Mouse (Mus musculus) midbrain, embryonic 14.5 days (tissue): ENCODE measurements around the gene Ldlrad1. TPM values are rescaled to one million over a fixed set of nuclear protein-coding genes. Genes with fewer than 3 reads are reported as not detected.

Experiments
- ATAC-seq: fragments of 200-750 bp; cut with Nextera tagmentation; 2 replicates; pipeline ENCODE4 v1.8.0; 2017; ENCODE audit warnings: moderate number of reproducible peaks, moderate library complexity; ENCODE audit not compliant: low FRiP score, low TSS enrichment
- DNase-seq: peaks from one replicate; pipeline ENCODE4 v3.0.0-alpha.2; 2015
- H3K27ac ChIP-seq: fragments of 300-500 bp; sonication (generic); replicated peaks from 2 replicates; pipeline ENCODE4 v1.5.1; 2014; ENCODE audit warnings: mild to moderate bottlenecking, low read depth, low read length, moderate library complexity
- H3K27me3 ChIP-seq: fragments of 300-500 bp; sonication (generic); 2 replicates; pipeline ENCODE4 v1.6.1; 2014; ENCODE audit warnings: low read length, control low read depth, mixed read lengths; ENCODE audit not compliant: control insufficient read depth, insufficient read depth
- H3K36me3 ChIP-seq: fragments of 300-500 bp; sonication (generic); 2 replicates; pipeline ENCODE4 v1.6.1; 2014; ENCODE audit warnings: low read length, control low read depth; ENCODE audit not compliant: control insufficient read depth, insufficient read depth
- H3K4me1 ChIP-seq: fragments of 300-500 bp; sonication (generic); 2 replicates; pipeline ENCODE4 v1.6.1; 2014; ENCODE audit warnings: mild to moderate bottlenecking, antibody characterized with exemption, low read length, control low read depth; ENCODE audit not compliant: control insufficient read depth, insufficient read depth
- H3K4me2 ChIP-seq: fragments of 300-500 bp; sonication (generic); 2 replicates; pipeline ENCODE4 v1.6.1; 2014; ENCODE audit warnings: mild to moderate bottlenecking, low read length, moderate library complexity
- H3K4me3 ChIP-seq: fragments of 300-500 bp; sonication (generic); replicated peaks from 2 replicates; pipeline ENCODE4 v1.5.1; 2014; ENCODE audit warnings: low read depth, low read length
- H3K9ac ChIP-seq: fragments of 300-500 bp; sonication (generic); replicated peaks from 2 replicates; pipeline ENCODE4 v1.6.1; 2014; ENCODE audit warnings: mild to moderate bottlenecking, low read length, moderate library complexity
- H3K9me3 ChIP-seq: fragments of 300-500 bp; sonication (generic); 2 replicates; pipeline ENCODE4 v1.6.1; 2016; ENCODE audit warnings: low read length, control low read depth, mixed read lengths; ENCODE audit not compliant: control insufficient read depth
- WGBS: fragments of 180-500 bp; shearing (Covaris S2); extraction: QIAGEN DNeasy Blood & Tissue Kit; methylation state at CpG from one replicate; pipeline ENCODE4 v1.1.7; 2014; 5-methylcytosine and 5-hydroxymethylcytosine counted together
- polyA plus RNA-seq: library from polyadenylated mRNA; unstranded; fragments of >200 nt; fragmentation: Nextera tagmentation; extraction: Ambion mirVana; gene quantifications from 2 replicates; pipeline ENCODE4 v1.2.1, GENCODE M21; 2014

Gene Ldlrad1
- polyA plus RNA-seq, 1 experiment from 2014 or later: not detected

- H3K36me3 ChIP-seq: peaks cover 10% of the 10 kb centered on the region
- peak within 1 kb of the TSS; percentile 83 for H3K4me2 ChIP-seq
- DNase-seq: peak; percentile 62
- no peaks in the 10 kb centered on the region for H3K27me3 ChIP-seq
- peaks cover 17% of the 10 kb centered on the region for H3K4me1 ChIP-seq
- under 1% methylated on average over 47 of the region's 47 CpGs for WGBS
- H3K9me3 ChIP-seq: no peaks in the 10 kb centered on the region
- ATAC-seq: peak; percentile 29
- H3K4me3 ChIP-seq: peak within 1 kb of the TSS; percentile 98
- H3K9ac ChIP-seq: peak within 1 kb of the TSS; percentile 91
- H3K27ac ChIP-seq: peak within 1 kb of the TSS; percentile 96
Measured at GRCm38 (mm10) chr4:107178830-107179490, 30.0 kb upstream of the Ldlrad1 start, which contains the start of gene Tceanc2. Tceanc2 (minus strand) TSS chr4:107179116.

GRCm38 (mm10) chr4:107179561-107179960 is 29.4 kb upstream of the Ldlrad1 start:
- H3K4me1 ChIP-seq: peaks cover 17% of the 10 kb centered on the region
- H3K36me3 ChIP-seq: 0 out of 2 replicates have a peak, but pooled peaks cover 9% of the 10 kb centered on the region
- H3K4me3 ChIP-seq: peak overlapping the region; percentile 98
- H3K27me3 ChIP-seq: no peaks in the 10 kb centered on the region
- no peaks in the 10 kb centered on the region for H3K9me3 ChIP-seq
- no peak for ATAC-seq
- peak; percentile 43 for DNase-seq
- H3K9ac ChIP-seq: peak overlapping the region; percentile 91
- peak overlapping the region; percentile 83 for H3K4me2 ChIP-seq
- H3K27ac ChIP-seq: peak overlapping the region; percentile 96
- WGBS: 3% methylated on average over 8 of the region's 8 CpGs

- ATAC-seq (no peak), DNase-seq (no peak)
- Histone ChIP-seq H3K4me3 (no peak overlapping the region), H3K4me1 (peaks cover 17% of the 10 kb centered on the region), H3K36me3 (peaks cover 2% of the 10 kb centered on the region; the same call in 1 of the 2 replicates), H3K27me3 (no peaks in the 10 kb centered on the region), H3K4me2 (peak overlapping the region; percentile 83), H3K27ac (no peak overlapping the region), H3K9ac (no peak overlapping the region), H3K9me3 (no peaks in the 10 kb centered on the region)
Measured at GRCm38 (mm10) chr4:107180746-107181145, 28.2 kb upstream of the Ldlrad1 start.

GRCm38 (mm10) chr4:107181866-107182265 is 27.1 kb upstream of the Ldlrad1 start:
- Histone ChIP-seq H3K4me1 (peaks cover 17% of the 10 kb centered on the region), H3K27ac (no peak overlapping the region), H3K9ac (no peak overlapping the region), H3K36me3 (peaks cover 13% of the 10 kb centered on the region), H3K9me3 (no peaks in the 10 kb centered on the region), H3K4me2 (0 out of 2 replicates have a peak overlapping the region, but pooled peaks have one; percentile 10), H3K4me3 (no peak overlapping the region), H3K27me3 (no peaks in the 10 kb centered on the region)
- WGBS: 89% methylated on average over 6 of the region's 6 CpGs
- ATAC-seq (no peak), DNase-seq (no peak)

- WGBS: 77% methylated on average over 2 of the region's 2 CpGs
- DNase-seq (no peak), ATAC-seq (no peak)
- H3K4me2 ChIP-seq: no peak overlapping the region
- H3K36me3 ChIP-seq: peaks cover 22% of the 10 kb centered on the region
- peaks cover 11% of the 10 kb centered on the region for H3K4me1 ChIP-seq
- H3K9ac ChIP-seq: no peak overlapping the region
- H3K27me3 ChIP-seq: no peaks in the 10 kb centered on the region
- no peaks in the 10 kb centered on the region for H3K9me3 ChIP-seq
- H3K4me3 ChIP-seq: no peak overlapping the region
- H3K27ac ChIP-seq: no peak overlapping the region
Measured at GRCm38 (mm10) chr4:107182796-107183195, 26.2 kb upstream of the Ldlrad1 start.

GRCm38 (mm10) chr4:107183203-107183602 is 25.8 kb upstream of the Ldlrad1 start:
- Histone ChIP-seq H3K4me3 (no peak overlapping the region), H3K4me1 (peaks cover 9% of the 10 kb centered on the region), H3K27me3 (no peaks in the 10 kb centered on the region), H3K27ac (no peak overlapping the region), H3K9ac (0 out of 2 replicates have a peak overlapping the region, but pooled peaks have one; percentile 12), H3K36me3 (peaks cover 26% of the 10 kb centered on the region), H3K4me2 (no peak overlapping the region), H3K9me3 (no peaks in the 10 kb centered on the region)
- ATAC-seq (no peak), DNase-seq (no peak)
- WGBS: 90% methylated on average over 4 of the region's 4 CpGs

GRCm38 (mm10) chr4:107185703-107186102 is 23.3 kb upstream of the Ldlrad1 start:
- Histone ChIP-seq H3K4me1 (peaks cover 3% of the 10 kb centered on the region; the same call in 1 of the 2 replicates), H3K4me3 (no peak overlapping the region), H3K27ac (no peak overlapping the region), H3K9me3 (no peaks in the 10 kb centered on the region), H3K27me3 (no peaks in the 10 kb centered on the region), H3K4me2 (no peak overlapping the region), H3K9ac (no peak overlapping the region), H3K36me3 (peaks cover 50% of the 10 kb centered on the region)
- DNase-seq (no peak), ATAC-seq (no peak)
- 66% methylated on average over 3 of the region's 3 CpGs for WGBS

- H3K4me1 ChIP-seq: no peaks in the 10 kb centered on the region
Measured at GRCm38 (mm10) chr4:107193841-107194240, 15.1 kb upstream of the Ldlrad1 start.

GRCm38 (mm10) chr4:107196454-107196853 is 12.5 kb upstream of the Ldlrad1 start:
- DNase-seq: no peak

More at GRCm38 (mm10) chr4:107193841-107194240, 15.1 kb upstream of the Ldlrad1 start:
- no peak overlapping the region for H3K4me3 ChIP-seq
- no peak overlapping the region for H3K9ac ChIP-seq
- no peak for DNase-seq
- no peaks in the 10 kb centered on the region for H3K27me3 ChIP-seq
- H3K27ac ChIP-seq: no peak overlapping the region
- H3K36me3 ChIP-seq: peaks cover 84% of the 10 kb centered on the region
- H3K4me2 ChIP-seq: no peak overlapping the region
- WGBS: 98% methylated on average over 3 of the region's 3 CpGs
- H3K9me3 ChIP-seq: no peaks in the 10 kb centered on the region
- ATAC-seq: no peak

More at GRCm38 (mm10) chr4:107196454-107196853, 12.5 kb upstream of the Ldlrad1 start:
- H3K4me3 ChIP-seq: no peak overlapping the region
- H3K4me1 ChIP-seq: no peaks in the 10 kb centered on the region
- peaks cover 85% of the 10 kb centered on the region for H3K36me3 ChIP-seq
- H3K27me3 ChIP-seq: no peaks in the 10 kb centered on the region
- no peak overlapping the region for H3K4me2 ChIP-seq
- 97% methylated on average over 2 of the region's 2 CpGs for WGBS
- no peak for ATAC-seq
- H3K27ac ChIP-seq: no peak overlapping the region
- H3K9me3 ChIP-seq: no peaks in the 10 kb centered on the region
- no peak overlapping the region for H3K9ac ChIP-seq
